ENCODE assay signal across 8 mouse cellular contexts in the genomic region with DNA sequence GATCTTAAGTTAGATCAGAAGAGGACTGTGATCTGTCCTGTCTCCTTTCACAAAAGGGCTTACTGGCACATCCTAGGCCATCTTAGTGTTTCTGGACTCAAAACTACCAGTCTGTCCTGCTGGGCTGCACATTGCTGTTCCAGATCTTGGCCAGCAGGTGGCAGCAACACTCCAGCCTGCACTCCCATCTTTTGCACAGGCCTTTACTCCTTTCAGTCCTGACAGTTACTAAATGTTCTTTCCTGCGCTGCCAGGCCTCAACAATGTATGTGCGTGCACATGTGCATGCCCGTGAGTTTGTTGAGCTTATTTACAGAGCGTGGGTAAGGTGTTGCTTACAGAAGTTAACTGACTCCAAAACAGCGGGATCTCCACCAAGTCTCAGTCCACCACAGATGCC. TPM values are rescaled to one million over a fixed set of nuclear protein-coding genes. Genes with fewer than 3 reads are reported as not detected.
DNase-seq lines count a peak whose midpoint lies in the region; ATAC-seq and TF ChIP-seq lines count a peak whose summit lies in the region.

No protein-coding gene starts in this region.

- DNase-seq in 3134 (ENCODE audit: extremely low read depth, insufficient read length, low spot score), result peak; percentile 48
- peak; percentile 82 for DNase-seq in adipocyte (ENCODE audit: low spot score)
- DNase-seq in gastrocnemius, postnatal 14 days, result peak; percentile 68
- peak; percentile 87 for DNase-seq in limb, embryonic 10.5 days (ENCODE audit: low spot score)
- DNase-seq in midbrain, embryonic 14.5 days, result peak; percentile 85
- DNase-seq in splenic B cell, adult 2 months (ENCODE audit: low read depth, low spot score), result peak; percentile 82

- intact Hi-C loops in gastrocnemius, postnatal 14 days (cut with DNase I; ENCODE audit: low total_unique reads), result loop anchor here (2.0 kb wide), 1 partner anchor 107 kb away; no protein-coding TSS in a partner anchor

- H3K4me3 ChIP-seq in cortical plate, adult 2 months (ENCODE audit: insufficient read depth, low read length), result no peak overlapping the region
- H3K4me3 ChIP-seq in intestine, postnatal 0 days (ENCODE audit: low read depth, low read length), result no peak overlapping the region
- H3K4me3 ChIP-seq in limb, embryonic 10.5 days, result no peak overlapping the region
- H3K4me3 ChIP-seq in midbrain, embryonic 14.5 days (replicated peaks; ENCODE audit: low read depth, low read length), result no peak overlapping the region

- peak; percentile 100 for TF ChIP-seq CTCF in cortical plate, adult 2 months (IDR thresholded peaks at IDR 0.05; ENCODE audit: extremely low read depth, insufficient read depth, low read length)
- TF ChIP-seq CTCF in intestine, postnatal 0 days (IDR thresholded peaks at IDR 0.05; ENCODE audit: low read depth), result peak; percentile 100

- H3K9ac ChIP-seq in intestine, postnatal 0 days (ENCODE audit: low read depth, low read length), result no peak overlapping the region
- H3K9ac ChIP-seq in midbrain, embryonic 14.5 days (replicated peaks; ENCODE audit: low read length), result no peak overlapping the region

- ATAC-seq in intestine, postnatal 0 days, result peak; percentile 29; the same call in 1 of the 2 replicates
- ATAC-seq in midbrain, embryonic 14.5 days (ENCODE audit: low FRiP score, low TSS enrichment), result peak; percentile 27; the same call in 1 of the 2 replicates

- H3K4me1 ChIP-seq in cortical plate, adult 2 months (ENCODE audit: control insufficient read depth, insufficient read depth, low read length), result no peaks in the 10 kb centered on the region
- H3K4me1 ChIP-seq in intestine, postnatal 0 days (replicated peaks; ENCODE audit: control insufficient read depth, insufficient read depth, low read length), result no peaks in the 10 kb centered on the region
- peaks cover 6% of the 10 kb centered on the region for H3K4me1 ChIP-seq in limb, embryonic 10.5 days
- H3K4me1 ChIP-seq in midbrain, embryonic 14.5 days (ENCODE audit: control insufficient read depth, insufficient read depth, low read length), result no peaks in the 10 kb centered on the region

- H3K27me3 ChIP-seq in intestine, postnatal 0 days (replicated peaks; ENCODE audit: control insufficient read depth, insufficient read depth, low read length), result no peaks in the 10 kb centered on the region
- peaks cover 10% of the 10 kb centered on the region for H3K27me3 ChIP-seq in limb, embryonic 10.5 days (ENCODE audit: low read depth, poor library complexity, severe bottlenecking)
- no peaks in the 10 kb centered on the region for H3K27me3 ChIP-seq in midbrain, embryonic 14.5 days (ENCODE audit: control insufficient read depth, insufficient read depth, low read length)
- no peaks in the 10 kb centered on the region for H3K27me3 ChIP-seq in splenic B cell, adult 2 months (ENCODE audit: control insufficient read depth, insufficient read depth, low read length, poor library complexity, severe bottlenecking)

- TF ChIP-seq POLR2A in cortical plate, adult 2 months (IDR thresholded peaks at IDR 0.05; ENCODE audit: extremely low read depth, insufficient read depth, low read length), result no peak

- no peak overlapping the region for H3K27ac ChIP-seq in cortical plate, adult 2 months (ENCODE audit: insufficient read depth, low read length)
- no peak overlapping the region for H3K27ac ChIP-seq in intestine, postnatal 0 days (ENCODE audit: low read depth, low read length)
- H3K27ac ChIP-seq in limb, embryonic 10.5 days, result no peak overlapping the region
- H3K27ac ChIP-seq in midbrain, embryonic 14.5 days (replicated peaks; ENCODE audit: low read depth, low read length), result no peak overlapping the region

- H3K36me3 ChIP-seq in intestine, postnatal 0 days (ENCODE audit: control insufficient read depth, insufficient read depth), result no peaks in the 10 kb centered on the region; the same call in 1 of the 2 replicates
- peaks cover 22% of the 10 kb centered on the region for H3K36me3 ChIP-seq in limb, embryonic 10.5 days
- 0 out of 2 replicates have a peak, but pooled peaks cover 10% of the 10 kb centered on the region for H3K36me3 ChIP-seq in midbrain, embryonic 14.5 days (ENCODE audit: control insufficient read depth, insufficient read depth, low read length)
- H3K36me3 ChIP-seq in splenic B cell, adult 2 months (ENCODE audit: control insufficient read depth, insufficient read depth, low read length, poor library complexity, severe bottlenecking), result no peaks in the 10 kb centered on the region

- 30% methylated on average over 5 of the region's 5 CpGs for WGBS in intestine, postnatal 0 days
- WGBS in limb, embryonic 10.5 days, result 56% methylated on average over 5 of the region's 5 CpGs
- 44% methylated on average over 5 of the region's 5 CpGs for WGBS in midbrain, embryonic 14.5 days

- no peaks in the 10 kb centered on the region for H3K9me3 ChIP-seq in intestine, postnatal 0 days (ENCODE audit: control insufficient read depth)
- H3K9me3 ChIP-seq in limb, embryonic 10.5 days (replicated peaks), result no peaks in the 10 kb centered on the region
- no peaks in the 10 kb centered on the region for H3K9me3 ChIP-seq in midbrain, embryonic 14.5 days (ENCODE audit: control insufficient read depth, low read length)

- no peak overlapping the region for H3K4me2 ChIP-seq in intestine, postnatal 0 days (replicated peaks; ENCODE audit: low read depth)
- no peak overlapping the region for H3K4me2 ChIP-seq in midbrain, embryonic 14.5 days (ENCODE audit: low read length)

RNA-seq across cellular contexts. Expression of a gene that starts 6.1 kb away (rescaled TPM):
- polyA plus RNA-seq in cortical plate, adult 2 months (2012; rRNA removed), result 0.06 and 0.08 TPM in 2 replicates
- total RNA-seq in gastrocnemius, postnatal 14 days (2021), result not detected
- polyA plus RNA-seq in intestine, postnatal 0 days (2015; fragmentation: Nextera tagmentation; extraction: Ambion mirVana), result not detected in 2 replicates
- 0.67 and 0.90 TPM in 2 replicates for polyA plus RNA-seq in limb, embryonic 10.5 days (2016; fragmentation: Nextera tagmentation; extraction: Ambion mirVana)
- polyA plus RNA-seq in midbrain, embryonic 14.5 days (2014; fragmentation: Nextera tagmentation; extraction: Ambion mirVana), result 0.26 and 0.47 TPM in 2 replicates

RNA-seq across cellular contexts. Expression of a gene that starts 19.5 kb away (rescaled TPM):
- 14.2 and 15.2 TPM in 2 replicates for polyA plus RNA-seq in cortical plate, adult 2 months (2012; rRNA removed)
- 1 to 10 TPM; 5.0 to 7.5 TPM for total RNA-seq in gastrocnemius, postnatal 14 days (2021)
- polyA plus RNA-seq in intestine, postnatal 0 days (2015; fragmentation: Nextera tagmentation; extraction: Ambion mirVana), result 9.0 and 9.6 TPM in 2 replicates
- polyA plus RNA-seq in limb, embryonic 10.5 days (2016; fragmentation: Nextera tagmentation; extraction: Ambion mirVana), result 26.7 and 28.4 TPM in 2 replicates
- polyA plus RNA-seq in midbrain, embryonic 14.5 days (2014; fragmentation: Nextera tagmentation; extraction: Ambion mirVana), result 25.5 and 28.8 TPM in 2 replicates

RNA-seq across cellular contexts. Expression of a gene that starts 19.8 kb away (rescaled TPM):
- 28.0 and 28.6 TPM in 2 replicates for polyA plus RNA-seq in cortical plate, adult 2 months (2012; rRNA removed)
- 10 to 100 TPM; 28.4 to 31.3 TPM for total RNA-seq in gastrocnemius, postnatal 14 days (2021)
- polyA plus RNA-seq in intestine, postnatal 0 days (2015; fragmentation: Nextera tagmentation; extraction: Ambion mirVana), result 40.0 and 41.9 TPM in 2 replicates
- polyA plus RNA-seq in limb, embryonic 10.5 days (2016; fragmentation: Nextera tagmentation; extraction: Ambion mirVana), result 55.0 and 55.4 TPM in 2 replicates
- 42.9 and 46.1 TPM in 2 replicates for polyA plus RNA-seq in midbrain, embryonic 14.5 days (2014; fragmentation: Nextera tagmentation; extraction: Ambion mirVana)

RNA-seq across cellular contexts. Expression of a gene that starts 47.9 kb away (rescaled TPM):
- 24.3 and 24.7 TPM in 2 replicates for polyA plus RNA-seq in cortical plate, adult 2 months (2012; rRNA removed)
- 10 to 100 TPM; 15.7 to 16.2 TPM for total RNA-seq in gastrocnemius, postnatal 14 days (2021)
- 30.2 and 33.0 TPM in 2 replicates for polyA plus RNA-seq in intestine, postnatal 0 days (2015; fragmentation: Nextera tagmentation; extraction: Ambion mirVana)
- polyA plus RNA-seq in limb, embryonic 10.5 days (2016; fragmentation: Nextera tagmentation; extraction: Ambion mirVana), result 111 and 130 TPM in 2 replicates
- 45.4 and 49.5 TPM in 2 replicates for polyA plus RNA-seq in midbrain, embryonic 14.5 days (2014; fragmentation: Nextera tagmentation; extraction: Ambion mirVana)

RNA-seq across cellular contexts. Expression of a gene that starts 53.9 kb away (rescaled TPM):
- 11.4 and 12.7 TPM in 2 replicates for polyA plus RNA-seq in cortical plate, adult 2 months (2012; rRNA removed)
- 1 to 10 TPM; 3.6 TPM for total RNA-seq in gastrocnemius, postnatal 14 days (2021)
- polyA plus RNA-seq in intestine, postnatal 0 days (2015; fragmentation: Nextera tagmentation; extraction: Ambion mirVana), result 50.7 and 54.7 TPM in 2 replicates
- polyA plus RNA-seq in limb, embryonic 10.5 days (2016; fragmentation: Nextera tagmentation; extraction: Ambion mirVana), result 14.2 and 15.7 TPM in 2 replicates
- polyA plus RNA-seq in midbrain, embryonic 14.5 days (2014; fragmentation: Nextera tagmentation; extraction: Ambion mirVana), result 28.5 and 31.1 TPM in 2 replicates
